Mouse (Mus musculus) midbrain, embryonic 14.5 days (tissue): ENCODE results near the gene Kif17. TPM values are rescaled to one million over a fixed set of nuclear protein-coding genes. Genes with fewer than 3 reads are reported as not detected.
A peak's percentile ranks its signal among the peaks of the same experiment; 100 is the strongest.

Experiments used
- ATAC-seq: fragments of 200-750 bp; cut with Nextera tagmentation; 2 replicates; pipeline ENCODE4 v1.8.0; 2017; ENCODE audit warnings: moderate number of reproducible peaks, moderate library complexity; ENCODE audit not compliant: low FRiP score, low TSS enrichment
- DNase-seq: peaks from one replicate; pipeline ENCODE4 v3.0.0-alpha.2; 2015
- H3K27ac ChIP-seq: fragments of 300-500 bp; sonication (generic); replicated peaks from 2 replicates; pipeline ENCODE4 v1.5.1; 2014; ENCODE audit warnings: mild to moderate bottlenecking, low read depth, low read length, moderate library complexity
- H3K27me3 ChIP-seq: fragments of 300-500 bp; sonication (generic); 2 replicates; pipeline ENCODE4 v1.6.1; 2014; ENCODE audit warnings: low read length, control low read depth, mixed read lengths; ENCODE audit not compliant: control insufficient read depth, insufficient read depth
- H3K36me3 ChIP-seq: fragments of 300-500 bp; sonication (generic); 2 replicates; pipeline ENCODE4 v1.6.1; 2014; ENCODE audit warnings: low read length, control low read depth; ENCODE audit not compliant: control insufficient read depth, insufficient read depth
- H3K4me1 ChIP-seq: fragments of 300-500 bp; sonication (generic); 2 replicates; pipeline ENCODE4 v1.6.1; 2014; ENCODE audit warnings: mild to moderate bottlenecking, antibody characterized with exemption, low read length, control low read depth; ENCODE audit not compliant: control insufficient read depth, insufficient read depth
- H3K4me2 ChIP-seq: fragments of 300-500 bp; sonication (generic); 2 replicates; pipeline ENCODE4 v1.6.1; 2014; ENCODE audit warnings: mild to moderate bottlenecking, low read length, moderate library complexity
- H3K4me3 ChIP-seq: fragments of 300-500 bp; sonication (generic); replicated peaks from 2 replicates; pipeline ENCODE4 v1.5.1; 2014; ENCODE audit warnings: low read depth, low read length
- H3K9ac ChIP-seq: fragments of 300-500 bp; sonication (generic); replicated peaks from 2 replicates; pipeline ENCODE4 v1.6.1; 2014; ENCODE audit warnings: mild to moderate bottlenecking, low read length, moderate library complexity
- H3K9me3 ChIP-seq: fragments of 300-500 bp; sonication (generic); 2 replicates; pipeline ENCODE4 v1.6.1; 2016; ENCODE audit warnings: low read length, control low read depth, mixed read lengths; ENCODE audit not compliant: control insufficient read depth
- WGBS: fragments of 180-500 bp; shearing (Covaris S2); extraction: QIAGEN DNeasy Blood & Tissue Kit; methylation state at CpG from one replicate; pipeline ENCODE4 v1.1.7; 2014; 5-methylcytosine and 5-hydroxymethylcytosine counted together
- polyA plus RNA-seq: library from polyadenylated mRNA; unstranded; fragments of >200 nt; fragmentation: Nextera tagmentation; extraction: Ambion mirVana; gene quantifications from 2 replicates; pipeline ENCODE4 v1.2.1, GENCODE M21; 2014

Gene Kif17
- polyA plus RNA-seq, 1 experiment from 2014 or later, result 2.5 TPM

- H3K9me3 ChIP-seq, result no peaks in the 10 kb centered on the region
- peak overlapping the region; percentile 92 for H3K4me2 ChIP-seq
- H3K27ac ChIP-seq, result peak overlapping the region; percentile 100
- H3K27me3 ChIP-seq, result no peaks in the 10 kb centered on the region
- H3K4me3 ChIP-seq, result peak overlapping the region; percentile 94
- WGBS, result under 1% methylated on average over 36 of the region's 36 CpGs
- peak overlapping the region; percentile 99 for H3K9ac ChIP-seq
- peaks cover 13% of the 10 kb centered on the region for H3K36me3 ChIP-seq
- H3K4me1 ChIP-seq, result peaks cover 23% of the 10 kb centered on the region
- DNase-seq (no peak), ATAC-seq (no peak)
These were observed 32.8 kb upstream of the Kif17 start for GRCm38 (mm10) chr4:138217441-138217840.

- DNase-seq, result no peak
- ATAC-seq, result no peak
- peak overlapping the region; percentile 99 for H3K9ac ChIP-seq
- H3K4me3 ChIP-seq, result peak overlapping the region; percentile 94
- H3K27me3 ChIP-seq, result no peaks in the 10 kb centered on the region
- peaks cover 23% of the 10 kb centered on the region for H3K4me1 ChIP-seq
- H3K27ac ChIP-seq, result 0 out of 2 replicates have a peak overlapping the region, but pooled peaks have one; percentile 100
- H3K36me3 ChIP-seq, result peaks cover 20% of the 10 kb centered on the region
- H3K9me3 ChIP-seq, result no peaks in the 10 kb centered on the region
- WGBS, result 80% methylated on average over 11 of the region's 11 CpGs
- peak overlapping the region; percentile 92 for H3K4me2 ChIP-seq
These were observed 32.1 kb upstream of the Kif17 start for GRCm38 (mm10) chr4:138217951-138218685.

- H3K36me3 ChIP-seq, result peaks cover 32% of the 10 kb centered on the region
- WGBS, result 89% methylated on average over 5 of the region's 5 CpGs
- H3K4me2 ChIP-seq, result no peak overlapping the region
- H3K9me3 ChIP-seq, result no peaks in the 10 kb centered on the region
- no peak overlapping the region for H3K9ac ChIP-seq
- ATAC-seq (no peak), DNase-seq (no peak)
- H3K4me1 ChIP-seq, result peaks cover 23% of the 10 kb centered on the region
- H3K27me3 ChIP-seq, result no peaks in the 10 kb centered on the region
- H3K4me3 ChIP-seq, result no peak overlapping the region
- no peak overlapping the region for H3K27ac ChIP-seq
These were observed 30.9 kb upstream of the Kif17 start for GRCm38 (mm10) chr4:138219331-138219730.

- Histone ChIP-seq H3K9ac (no peak overlapping the region), H3K36me3 (peaks cover 46% of the 10 kb centered on the region), H3K27ac (no peak overlapping the region), H3K27me3 (no peaks in the 10 kb centered on the region), H3K4me2 (no peak overlapping the region), H3K4me1 (peaks cover 19% of the 10 kb centered on the region), H3K4me3 (no peak overlapping the region), H3K9me3 (no peaks in the 10 kb centered on the region)
- 92% methylated on average over 7 of the region's 7 CpGs for WGBS
- DNase-seq (no peak), ATAC-seq (no peak)
These were observed 29.5 kb upstream of the Kif17 start for GRCm38 (mm10) chr4:138220761-138221160.

- Histone ChIP-seq H3K4me1 (peaks cover 19% of the 10 kb centered on the region; the same call in 1 of the 2 replicates), H3K4me2 (no peak overlapping the region), H3K9ac (no peak overlapping the region), H3K27ac (no peak overlapping the region), H3K4me3 (no peak overlapping the region), H3K36me3 (peaks cover 52% of the 10 kb centered on the region), H3K9me3 (no peaks in the 10 kb centered on the region), H3K27me3 (no peaks in the 10 kb centered on the region)
- 93% methylated on average over 5 of the region's 5 CpGs for WGBS
- ATAC-seq, result no peak
- no peak for DNase-seq
These were observed 28.8 kb upstream of the Kif17 start for GRCm38 (mm10) chr4:138221406-138221805.

GRCm38 (mm10) chr4:138222396-138222795 lies 27.8 kb upstream of the Kif17 start:
- H3K9ac ChIP-seq, result no peak overlapping the region
- H3K4me2 ChIP-seq, result no peak overlapping the region
- no peak overlapping the region for H3K4me3 ChIP-seq
- peaks cover 19% of the 10 kb centered on the region; the same call in 1 of the 2 replicates for H3K4me1 ChIP-seq
- no peaks in the 10 kb centered on the region for H3K9me3 ChIP-seq
- H3K27me3 ChIP-seq, result no peaks in the 10 kb centered on the region
- DNase-seq, result no peak
- ATAC-seq, result no peak
- WGBS, result 91% methylated on average over 5 of the region's 5 CpGs
- H3K27ac ChIP-seq, result no peak overlapping the region
- peaks cover 60% of the 10 kb centered on the region for H3K36me3 ChIP-seq

GRCm38 (mm10) chr4:138223623-138224022 lies 26.6 kb upstream of the Kif17 start:
- DNase-seq, result no peak
- no peaks in the 10 kb centered on the region for H3K9me3 ChIP-seq
- ATAC-seq, result no peak
- H3K4me3 ChIP-seq, result no peak overlapping the region
- WGBS, result 92% methylated on average over 10 of the region's 10 CpGs
- H3K4me1 ChIP-seq, result peaks cover 11% of the 10 kb centered on the region; the same call in 1 of the 2 replicates
- H3K27ac ChIP-seq, result no peak overlapping the region
- no peak overlapping the region for H3K9ac ChIP-seq
- H3K36me3 ChIP-seq, result peaks cover 69% of the 10 kb centered on the region
- no peaks in the 10 kb centered on the region for H3K27me3 ChIP-seq
- no peak overlapping the region for H3K4me2 ChIP-seq

- Histone ChIP-seq H3K4me2 (no peak overlapping the region), H3K9me3 (no peaks in the 10 kb centered on the region), H3K4me3 (no peak overlapping the region), H3K4me1 (peaks cover 21% of the 10 kb centered on the region), H3K27me3 (peaks cover 5% of the 10 kb centered on the region; the same call in 1 of the 2 replicates), H3K9ac (no peak overlapping the region), H3K36me3 (peaks cover 50% of the 10 kb centered on the region), H3K27ac (0 out of 2 replicates have a peak overlapping the region, but pooled peaks have one; percentile 9)
- peak; percentile 34 for DNase-seq
- no peak for ATAC-seq
- 64% methylated on average over 27 of the region's 27 CpGs for WGBS
These were observed 3.2 kb upstream of the Kif17 start for GRCm38 (mm10) chr4:138246756-138247665.
